Mouse (Mus musculus) lung, postnatal 0 days (tissue): ENCODE results near the gene Lrrc37a. TPM values are rescaled to one million over a fixed set of nuclear protein-coding genes. Genes with fewer than 3 reads are reported as not detected.

Experiments
- ATAC-seq: fragments of 200-750 bp; cut with Nextera tagmentation; 2 replicates; pipeline ENCODE4 v1.8.0; 2017; ENCODE audit warnings: moderate library complexity
- DNase-seq: peaks from one replicate; pipeline ENCODE4 v3.0.0-alpha.2; 2016; ENCODE audit warnings: low spot score
- H3K27ac ChIP-seq: fragments of 300-500 bp; sonication (generic); 2 replicates; pipeline ENCODE4 v1.5.1; 2014; ENCODE audit warnings: antibody characterized with exemption, mild to moderate bottlenecking, low read length, mixed read lengths
- H3K27me3 ChIP-seq: fragments of 300-500 bp; sonication (generic); replicated peaks from 2 replicates; pipeline ENCODE4 v1.6.1; 2014; ENCODE audit warnings: low read length, mixed read lengths; ENCODE audit not compliant: insufficient read depth
- H3K36me3 ChIP-seq: fragments of 300-500 bp; sonication (generic); 2 replicates; pipeline ENCODE4 v1.6.1; 2014; ENCODE audit warnings: low read length, mixed read lengths; ENCODE audit not compliant: insufficient read depth
- H3K4me1 ChIP-seq: fragments of 300-500 bp; sonication (generic); 2 replicates; pipeline ENCODE4 v1.6.1; 2014; ENCODE audit warnings: antibody characterized with exemption, low read depth, low read length, mixed read lengths; ENCODE audit not compliant: insufficient read depth
- H3K4me2 ChIP-seq: fragments of 300-500 bp; sonication (generic); replicated peaks from 2 replicates; pipeline ENCODE4 v1.6.1; 2014; ENCODE audit warnings: low read depth, mild to moderate bottlenecking, low read length, moderate library complexity, mixed read lengths
- H3K4me3 ChIP-seq: fragments of 300-500 bp; sonication (generic); 2 replicates; pipeline ENCODE4 v1.5.1; 2014; ENCODE audit warnings: low read depth, low read length
- H3K9ac ChIP-seq: fragments of 300-500 bp; sonication (generic); replicated peaks from 2 replicates; pipeline ENCODE4 v1.6.1; 2014; ENCODE audit warnings: low read depth, mild to moderate bottlenecking
- H3K9me3 ChIP-seq: fragments of 300-500 bp; sonication (generic); 2 replicates; pipeline ENCODE4 v1.6.1; 2016; ENCODE audit warnings: low read length, mixed read lengths
- CTCF ChIP-seq: IDR thresholded peaks from 2 replicates; pipeline ENCODE4 v1.5.1; 2016; ENCODE audit warnings: antibody characterized with exemption, mild to moderate bottlenecking
- EP300 ChIP-seq: IDR thresholded peaks from 2 replicates; pipeline ENCODE4 v1.6.1; 2016; ENCODE audit warnings: antibody characterized with exemption, mild to moderate bottlenecking, control low read depth
- WGBS: fragments of 180-500 bp; shearing (Covaris S2); extraction: QIAGEN DNeasy Blood & Tissue Kit; methylation state at CpG from one replicate; pipeline ENCODE4 v1.1.7; 2014; 5-methylcytosine and 5-hydroxymethylcytosine counted together
- polyA plus RNA-seq: library from polyadenylated mRNA; unstranded; fragments of >200 nt; fragmentation: Nextera tagmentation; extraction: Ambion mirVana; gene quantifications from 2 replicates; pipeline ENCODE4 v1.2.1, GENCODE M21; 2015

Lrrc37a gene
- polyA plus RNA-seq, 1 experiment from 2014 or later = not detected

DNA sequence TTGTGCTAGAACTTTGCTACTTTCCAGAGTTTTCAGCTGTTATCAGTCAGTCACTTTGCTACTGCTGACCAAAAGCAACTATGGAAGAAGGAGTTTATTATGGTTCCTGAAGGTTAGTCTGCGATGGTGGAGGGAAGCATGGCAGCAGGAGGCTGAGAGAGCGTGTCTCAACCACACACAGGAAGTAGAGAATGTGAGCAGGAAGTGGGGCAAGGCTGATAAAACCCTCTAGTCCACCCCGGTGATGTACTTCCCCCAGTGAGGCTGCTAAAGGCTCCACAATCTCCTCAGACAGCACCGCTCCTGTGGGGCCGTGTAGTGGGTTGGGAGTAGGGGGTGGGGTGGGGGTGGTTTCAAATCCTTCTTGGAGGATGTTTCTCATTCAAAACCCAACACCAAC, 68.1 kb downstream of the Lrrc37a start:
- no peak overlapping the region for H3K4me2 ChIP-seq
- no peak for ATAC-seq
- no peaks in the 10 kb centered on the region for H3K36me3 ChIP-seq
- no peaks in the 10 kb centered on the region for H3K27me3 ChIP-seq
- no peak overlapping the region for H3K9ac ChIP-seq
- H3K4me3 ChIP-seq = no peak overlapping the region
- no peaks in the 10 kb centered on the region for H3K4me1 ChIP-seq
- no peaks in the 10 kb centered on the region for H3K9me3 ChIP-seq
- DNase-seq = no peak
- TF ChIP-seq EP300 (no peak), CTCF (no peak)
- no peak overlapping the region for H3K27ac ChIP-seq
- 64% methylated on average over 5 of the region's 5 CpGs for WGBS

DNA sequence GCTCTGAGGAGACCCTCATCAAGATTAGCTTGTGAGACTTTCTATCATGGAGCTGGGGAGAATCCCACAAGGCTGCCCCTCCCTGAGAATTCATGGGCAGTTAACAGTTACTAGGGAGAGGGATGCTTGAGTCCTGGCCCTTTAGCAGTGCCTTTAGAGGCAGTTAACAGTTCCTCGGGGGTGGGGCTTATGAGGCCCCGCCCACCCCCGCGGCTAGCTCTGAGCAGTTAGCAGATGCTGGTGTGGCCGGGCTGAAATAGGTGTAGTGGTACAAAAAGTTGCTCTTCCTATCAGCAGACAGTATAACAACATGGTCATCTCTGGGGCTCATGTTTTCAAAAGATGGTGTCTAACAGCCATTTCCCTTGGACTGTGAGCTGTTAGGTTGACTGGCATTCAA, 79.4 kb downstream of the Lrrc37a start:
- Histone ChIP-seq H3K4me1 (no peaks in the 10 kb centered on the region), H3K9me3 (no peaks in the 10 kb centered on the region), H3K4me3 (no peak overlapping the region), H3K9ac (no peak overlapping the region), H3K36me3 (no peaks in the 10 kb centered on the region), H3K4me2 (no peak overlapping the region), H3K27me3 (no peaks in the 10 kb centered on the region), H3K27ac (no peak overlapping the region)
- no peak for ATAC-seq
- 26% methylated on average over 5 of the region's 5 CpGs for WGBS
- TF ChIP-seq CTCF = no peak
- TF ChIP-seq EP300 = no peak
- no peak for DNase-seq

DNA sequence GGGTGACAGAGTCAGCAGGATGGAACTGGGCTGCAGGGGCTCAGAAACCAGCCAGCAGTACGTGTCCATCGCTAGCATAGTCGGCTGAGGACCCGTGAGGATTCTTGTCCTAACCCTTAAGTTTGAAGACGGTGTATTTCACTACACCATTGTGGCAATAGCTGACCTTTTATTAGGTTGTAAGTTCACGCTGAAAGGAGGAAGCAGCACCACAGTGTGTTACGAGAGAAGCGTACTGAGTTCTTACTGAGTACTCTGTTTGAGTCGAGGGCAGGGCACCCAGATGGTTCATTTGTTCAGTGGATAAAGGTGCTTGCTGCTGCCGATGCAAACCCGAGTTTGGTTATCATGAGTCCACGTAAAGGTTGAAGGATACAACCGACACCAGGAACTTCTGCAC, 84.7 kb downstream of the Lrrc37a start:
- Histone ChIP-seq H3K27ac (no peak overlapping the region), H3K4me2 (no peak overlapping the region), H3K9ac (no peak overlapping the region), H3K4me3 (no peak overlapping the region), H3K27me3 (no peaks in the 10 kb centered on the region), H3K4me1 (no peaks in the 10 kb centered on the region), H3K9me3 (no peaks in the 10 kb centered on the region), H3K36me3 (no peaks in the 10 kb centered on the region)
- DNase-seq (no peak), ATAC-seq (no peak)
- 83% methylated on average over 13 of the region's 13 CpGs for WGBS
- TF ChIP-seq EP300 (no peak), CTCF (no peak)

DNA sequence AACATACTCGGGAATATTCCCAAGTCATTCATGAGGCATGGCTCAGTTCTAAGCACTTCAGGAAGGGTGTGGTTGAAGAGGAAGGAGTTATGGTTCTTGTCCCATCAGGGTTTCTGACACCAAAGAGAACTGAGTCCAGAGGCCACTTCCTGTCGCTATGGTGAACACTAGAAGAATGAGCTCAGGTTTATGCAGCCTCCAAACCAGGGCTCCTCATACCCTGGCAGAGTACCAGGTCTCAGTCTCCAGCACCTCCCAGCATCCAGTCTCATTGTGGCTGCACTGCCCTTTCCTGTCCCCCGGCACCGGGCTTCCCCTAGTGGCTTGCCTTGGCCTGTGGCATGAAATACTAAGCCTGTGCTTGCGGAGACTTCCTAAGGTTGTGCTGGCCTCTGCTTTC, 85.2 kb downstream of the Lrrc37a start:
- Histone ChIP-seq H3K27me3 (no peaks in the 10 kb centered on the region), H3K4me2 (no peak overlapping the region), H3K36me3 (no peaks in the 10 kb centered on the region), H3K27ac (no peak overlapping the region), H3K9me3 (no peaks in the 10 kb centered on the region), H3K9ac (no peak overlapping the region), H3K4me3 (no peak overlapping the region), H3K4me1 (no peaks in the 10 kb centered on the region)
- ATAC-seq (peak; percentile 17), DNase-seq (peak; percentile 10)
- 52% methylated on average over 5 of the region's 5 CpGs for WGBS
- TF ChIP-seq EP300 = no peak
- TF ChIP-seq CTCF = no peak

DNA sequence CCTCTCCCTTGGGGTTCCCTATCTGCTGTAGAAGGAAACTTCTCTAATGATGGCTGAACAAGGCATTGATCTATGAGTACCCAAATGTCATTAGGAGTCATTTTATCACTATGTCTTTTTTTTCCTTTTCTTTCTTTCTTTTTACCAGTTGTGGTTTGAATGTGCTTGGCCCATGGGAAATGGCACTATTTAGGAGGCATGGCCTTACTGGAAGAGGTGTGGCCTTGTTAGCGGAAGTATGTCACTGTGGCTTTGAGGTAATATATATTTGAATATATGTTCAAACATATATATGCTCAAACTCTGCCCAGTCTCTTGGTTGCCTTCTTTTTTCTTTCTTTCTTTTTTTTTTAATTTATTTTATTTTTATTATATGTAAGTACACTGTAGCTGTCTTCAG, 90.9 kb downstream of the Lrrc37a start:
- Histone ChIP-seq H3K4me1 (peaks cover 6% of the 10 kb centered on the region; the same call in 1 of the 2 replicates), H3K9ac (no peak overlapping the region), H3K9me3 (no peaks in the 10 kb centered on the region), H3K4me2 (0 out of 2 replicates have a peak overlapping the region, but pooled peaks have one; percentile 83), H3K36me3 (no peaks in the 10 kb centered on the region), H3K27ac (no peak overlapping the region), H3K27me3 (no peaks in the 10 kb centered on the region), H3K4me3 (no peak overlapping the region)
- DNase-seq (no peak), ATAC-seq (no peak)
- no peak for TF ChIP-seq CTCF
- TF ChIP-seq EP300 = no peak
- WGBS = 76% methylated on average over 1 of the region's 1 CpGs

DNA sequence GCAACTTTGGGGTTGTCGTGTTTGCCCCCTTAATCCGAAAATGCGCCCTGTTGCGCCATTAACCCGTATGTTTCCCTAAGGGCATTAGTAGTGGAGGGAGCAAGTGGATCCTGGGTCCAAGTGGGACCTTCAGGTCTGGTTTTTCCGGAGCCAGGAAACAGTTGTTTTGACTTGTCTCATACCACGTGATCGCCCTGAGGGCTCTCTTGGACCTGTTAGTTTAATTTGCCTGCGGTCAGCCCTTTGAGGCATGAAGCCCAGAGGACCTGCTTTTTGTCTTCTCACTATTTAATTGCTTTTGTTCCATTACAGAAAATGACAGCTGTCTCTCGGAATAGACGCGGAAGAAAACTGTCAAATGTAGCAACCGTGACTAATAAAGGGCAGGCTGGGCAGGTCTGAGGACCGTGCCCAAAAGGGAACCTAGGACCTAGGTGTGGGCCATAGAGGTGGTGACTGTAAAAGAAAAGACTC, 91.4 kb downstream of the Lrrc37a start:
- Histone ChIP-seq H3K4me1 (peaks cover 6% of the 10 kb centered on the region; the same call in 1 of the 2 replicates), H3K36me3 (no peaks in the 10 kb centered on the region), H3K4me3 (peak overlapping the region; percentile 93), H3K9me3 (no peaks in the 10 kb centered on the region), H3K27me3 (no peaks in the 10 kb centered on the region), H3K27ac (peak overlapping the region; percentile 65), H3K9ac (0 out of 2 replicates have a peak overlapping the region, but pooled peaks have one; percentile 30), H3K4me2 (peak overlapping the region; percentile 83)
- ATAC-seq (peak; percentile 69), DNase-seq (peak; percentile 69)
- WGBS = 2% methylated on average over 14 of the region's 14 CpGs
- no peak for TF ChIP-seq CTCF
- TF ChIP-seq EP300 = no peak
